ENCODE assay signal across 9 mouse cellular contexts in genomic region chr12:79122820-79123219, GRCm38 (mm10). TPM values are rescaled to one million over a fixed set of nuclear protein-coding genes. Genes with fewer than 3 reads are reported as not detected.
DNase-seq lines count a peak whose midpoint lies in the region; ATAC-seq and TF ChIP-seq lines count a peak whose summit lies in the region.
"Had no signal": no experiment of that assay in that cellular context is flagged by ENCODE, and none has a peak within 500 bp of the region (broad histone marks: within the 10 kb centered on the region; RNA-seq: fewer than 3 reads in every experiment).

No protein-coding gene starts in this region.

- no peak for TF ChIP-seq EP300 in heart, adult 2 months (IDR thresholded peaks at IDR 0.05; ENCODE audit: insufficient read depth, low read depth, low read length)
- TF ChIP-seq EP300 in lung, postnatal 0 days (IDR thresholded peaks at IDR 0.05), result no peak

- H3K4me3 ChIP-seq in heart, adult 2 months, result no peak overlapping the region
- H3K4me3 ChIP-seq in heart, embryonic 11.5 days (ENCODE audit: low read depth, low read length), result no peak overlapping the region
- H3K4me3 ChIP-seq in lung, postnatal 0 days (ENCODE audit: low read depth, low read length), result no peak overlapping the region
- H3K4me3 ChIP-seq in lung, adult 2 months (replicated peaks; ENCODE audit: extremely low read depth, low read depth, low read length), result no peak overlapping the region

- H3K27ac ChIP-seq in heart, adult 2 months, result no peak overlapping the region
- no peak overlapping the region for H3K27ac ChIP-seq in heart, embryonic 11.5 days (ENCODE audit: low read depth, low read length)
- H3K27ac ChIP-seq in lung, postnatal 0 days (ENCODE audit: low read length), result no peak overlapping the region

- H3K9me3 ChIP-seq in heart, embryonic 11.5 days (replicated peaks; ENCODE audit: control insufficient read depth, low read length), result no peaks in the 10 kb centered on the region
- no peaks in the 10 kb centered on the region for H3K9me3 ChIP-seq in lung, postnatal 0 days (ENCODE audit: low read length)

- intact Hi-C loops in heart, adult 2 months (cut with DNase I), result no loop called here

- no peaks in the 10 kb centered on the region for H3K4me1 ChIP-seq in heart, adult 2 months (ENCODE audit: control insufficient read depth, insufficient read depth, low read length)
- H3K4me1 ChIP-seq in heart, embryonic 11.5 days (ENCODE audit: control insufficient read depth, insufficient read depth, low read length), result no peaks in the 10 kb centered on the region
- no peaks in the 10 kb centered on the region for H3K4me1 ChIP-seq in lung, postnatal 0 days (ENCODE audit: insufficient read depth, low read depth, low read length)
- no peaks in the 10 kb centered on the region for H3K4me1 ChIP-seq in lung, adult 2 months (ENCODE audit: control insufficient read depth, insufficient read depth, low read length)

- DNase-seq in heart, adult 2 months, result no peak
- DNase-seq in lung, postnatal 0 days (ENCODE audit: low spot score), result peak; percentile 79
- no peak for DNase-seq in lung, adult 2 months
- peak; percentile 21 for DNase-seq in c-Kit-positive CD71-positive TER-119-negative erythroid progenitor cells, embryonic 14.5 days (ENCODE audit: low read depth)
- DNase-seq in naive thymus-derived CD4-positive, alpha-beta T cell, adult 2 months (ENCODE audit: low read depth), result peak; percentile 7
- no peak for DNase-seq in adrenal gland, adult 8-10 months
- DNase-seq: cerebellum, adult 8-10 months had no signal

- no peak overlapping the region for H3K9ac ChIP-seq in heart, adult 2 months (ENCODE audit: low read depth, low read length)
- H3K9ac ChIP-seq in heart, embryonic 11.5 days (ENCODE audit: low read depth, low read length), result no peak overlapping the region
- H3K9ac ChIP-seq in lung, postnatal 0 days (replicated peaks; ENCODE audit: low read depth), result no peak overlapping the region

- peak; percentile 42 for TF ChIP-seq CTCF in heart, adult 2 months (IDR thresholded peaks at IDR 0.05)
- peak; percentile 55 for TF ChIP-seq CTCF in lung, postnatal 0 days (IDR thresholded peaks at IDR 0.05)
- TF ChIP-seq CTCF in lung, adult 2 months (IDR thresholded peaks at IDR 0.05; ENCODE audit: insufficient read depth, low read length), result no peak

- 29% methylated on average over 3 of the region's 3 CpGs for WGBS in heart, adult 2 months
- WGBS in heart, embryonic 11.5 days (ENCODE audit: insufficient replicate concordance), result 33% methylated on average over 3 of the region's 3 CpGs
- WGBS in lung, postnatal 0 days, result 28% methylated on average over 3 of the region's 3 CpGs
- WGBS in lung, adult 2 months, result 33% methylated on average over 3 of the region's 3 CpGs

- no peaks in the 10 kb centered on the region for H3K27me3 ChIP-seq in heart, adult 2 months (ENCODE audit: control insufficient read depth, insufficient read depth, low read length)
- H3K27me3 ChIP-seq in heart, embryonic 11.5 days (ENCODE audit: control insufficient read depth, insufficient read depth, low read length), result no peaks in the 10 kb centered on the region
- no peaks in the 10 kb centered on the region for H3K27me3 ChIP-seq in lung, postnatal 0 days (replicated peaks; ENCODE audit: insufficient read depth, low read length)

- ATAC-seq in heart, embryonic 11.5 days (replicated peaks; ENCODE audit: insufficient number of reproducible peaks, low FRiP score, low TSS enrichment), result no peak
- ATAC-seq in lung, postnatal 0 days, result no peak
- ATAC-seq in monocyte, adult 5-6 weeks (replicated peaks; ENCODE audit: insufficient number of reproducible peaks, low FRiP score, low TSS enrichment, poor library complexity, severe bottlenecking), result no peak

- H3K36me3 ChIP-seq in heart, adult 2 months (ENCODE audit: control insufficient read depth, insufficient read depth, low read length), result no peaks in the 10 kb centered on the region
- no peaks in the 10 kb centered on the region for H3K36me3 ChIP-seq in heart, embryonic 11.5 days (ENCODE audit: control insufficient read depth, insufficient read depth, low read length)
- no peaks in the 10 kb centered on the region for H3K36me3 ChIP-seq in lung, postnatal 0 days (ENCODE audit: insufficient read depth, low read length)

- no peak overlapping the region for H3K4me2 ChIP-seq in heart, embryonic 11.5 days
- H3K4me2 ChIP-seq in lung, postnatal 0 days (replicated peaks; ENCODE audit: low read depth, low read length), result no peak overlapping the region

- no peak for TF ChIP-seq POLR2A in heart, adult 2 months (IDR thresholded peaks at IDR 0.05; ENCODE audit: insufficient read depth, low read depth, low read length)
- no peak for TF ChIP-seq POLR2A in lung, adult 2 months (IDR thresholded peaks at IDR 0.05; ENCODE audit: borderline replicate concordance, extremely low read depth, low read depth, low read length)

- H3K79me2 ChIP-seq in heart, adult 2 months (replicated peaks; ENCODE audit: control insufficient read depth, insufficient read depth, low read length), result no peaks in the 10 kb centered on the region

RNA-seq across cellular contexts. Expression of gene Arg2, which starts 7.8 kb away (rescaled TPM):
- total RNA-seq in heart, adult 2 months (2021), result not detected
- 0.16 TPM in 1 of 2 replicates, not detected in the other for polyA plus RNA-seq in heart, adult 2 months (2012; rRNA removed)
- 0.20 and 0.50 TPM in 2 replicates for polyA plus RNA-seq in heart, embryonic 11.5 days (2014; fragmentation: Nextera tagmentation; extraction: Ambion mirVana)
- 19.1 and 24.8 TPM in 2 replicates for polyA plus RNA-seq in lung, postnatal 0 days (2015; fragmentation: Nextera tagmentation; extraction: Ambion mirVana)
- polyA plus RNA-seq in lung, adult 2 months (2012; rRNA removed), result 4.0 and 4.7 TPM in 2 replicates
- total RNA-seq in adrenal gland, adult 8-10 months (2022), result under 1 TPM; 0.29 to 0.99 (median 0.67) TPM
- total RNA-seq in monocyte, adult 5-6 weeks (2017), result not detected in 3 replicates

RNA-seq across cellular contexts. Expression of gene Pigh, which starts 33.4 kb away (rescaled TPM):
- total RNA-seq in heart, adult 2 months (2021), result 1 to 10 TPM; 3.4 to 4.4 TPM
- 4.6 and 5.4 TPM in 2 replicates for polyA plus RNA-seq in heart, adult 2 months (2012; rRNA removed)
- 17.7 and 19.0 TPM in 2 replicates for polyA plus RNA-seq in heart, embryonic 11.5 days (2014; fragmentation: Nextera tagmentation; extraction: Ambion mirVana)
- 14.8 and 15.7 TPM in 2 replicates for polyA plus RNA-seq in lung, postnatal 0 days (2015; fragmentation: Nextera tagmentation; extraction: Ambion mirVana)
- polyA plus RNA-seq in lung, adult 2 months (2012; rRNA removed), result 12.9 and 15.0 TPM in 2 replicates
- 10 to 100 TPM; 13.6 to 16.5 (median 14.8) TPM for total RNA-seq in adrenal gland, adult 8-10 months (2022)
- total RNA-seq in monocyte, adult 5-6 weeks (2017), result 8.3 to 19.9 TPM (median 8.3 TPM) in 3 replicates

RNA-seq across cellular contexts. Expression of gene Vti1b, which starts 49.6 kb away (rescaled TPM):
- total RNA-seq in heart, adult 2 months (2021), result 100 to 1,000 TPM; 100 to 103 TPM
- 37.3 and 47.7 TPM in 2 replicates for polyA plus RNA-seq in heart, adult 2 months (2012; rRNA removed)
- polyA plus RNA-seq in heart, embryonic 11.5 days (2014; fragmentation: Nextera tagmentation; extraction: Ambion mirVana), result 88.5 and 99.1 TPM in 2 replicates
- polyA plus RNA-seq in lung, postnatal 0 days (2015; fragmentation: Nextera tagmentation; extraction: Ambion mirVana), result 78.5 and 80.6 TPM in 2 replicates
- 43.6 and 49.2 TPM in 2 replicates for polyA plus RNA-seq in lung, adult 2 months (2012; rRNA removed)
- 100 to 1,000 TPM; 120 to 135 (median 127) TPM for total RNA-seq in adrenal gland, adult 8-10 months (2022)
- total RNA-seq in monocyte, adult 5-6 weeks (2017), result 199 to 253 TPM (median 246 TPM) in 3 replicates

Comparison
In these comparisons a context has a peak if more than half of its experiments do, and no peak if none do; other contexts are left out.
1. DNase-seq: peak in lung, postnatal 0 days (single experiment), c-Kit-positive CD71-positive TER-119-negative erythroid progenitor cells, embryonic 14.5 days (single experiment) and naive thymus-derived CD4-positive, alpha-beta T cell, adult 2 months (single experiment); none in heart, adult 2 months (0 of 2), lung, adult 2 months (single experiment) and adrenal gland, adult 8-10 months (single experiment).